18 mouse cellular contexts compared by ENCODE assay signal in genomic region chr5:130110632-130111464, GRCm38 (mm10). TPM values are rescaled to one million over a fixed set of nuclear protein-coding genes. Genes with fewer than 3 reads are reported as not detected.
DNase-seq lines count a peak whose midpoint lies in the region; ATAC-seq and TF ChIP-seq lines count a peak whose summit lies in the region.
"Had no signal": no experiment of that assay in that cellular context is flagged by ENCODE, and none has a peak within 500 bp of the region (broad histone marks: within the 10 kb centered on the region; RNA-seq: fewer than 3 reads in every experiment).

No protein-coding gene starts in this region.

- H3K36me3 ChIP-seq in kidney, postnatal 0 days (ENCODE audit: insufficient read depth, low read length), result peaks cover 5% of the 10 kb centered on the region
- H3K36me3 ChIP-seq in kidney, embryonic 14.5 days (ENCODE audit: control insufficient read depth, insufficient read depth, low read length), result peaks cover 12% of the 10 kb centered on the region
- peaks cover 39% of the 10 kb centered on the region for H3K36me3 ChIP-seq in limb, embryonic 13.5 days

- no peak overlapping the region for H3K9ac ChIP-seq in kidney, postnatal 0 days (ENCODE audit: low read depth, low read length)
- no peak overlapping the region for H3K9ac ChIP-seq in kidney, embryonic 14.5 days (ENCODE audit: low read depth, low read length)
- no peak overlapping the region for H3K9ac ChIP-seq in limb, embryonic 13.5 days
- H3K9ac ChIP-seq: forebrain, postnatal 0 days; liver, embryonic 12.5 days; lung, embryonic 14.5 days had no signal

- peak; percentile 27 for DNase-seq in adrenal gland, postnatal 14 days
- DNase-seq in adrenal gland, adult 18-20 months (ENCODE audit: low spot score in 2 of 2), result no peak
- peak; percentile 71 for DNase-seq in kidney, postnatal 0 days (ENCODE audit: low spot score)
- DNase-seq in ZHBTc4 (ENCODE audit: low read depth, low spot score), result peak; percentile 30
- DNase-seq in ovary, postnatal 10 days (ENCODE audit: low spot score), result no peak
- no peak for DNase-seq in lung, postnatal 36 days
- DNase-seq: cerebellum, adult 8-10 months; forebrain, postnatal 0 days; gastrocnemius, postnatal 10 days; lung, embryonic 14.5 days; right cerebral cortex, postnatal 4 days; thymus, adult 2 months had no signal

- H3K27me3 ChIP-seq in kidney, postnatal 0 days (ENCODE audit: insufficient read depth, low read length), result no peaks in the 10 kb centered on the region
- no peaks in the 10 kb centered on the region for H3K27me3 ChIP-seq in kidney, embryonic 14.5 days (ENCODE audit: control insufficient read depth, insufficient read depth, low read length)
- no peaks in the 10 kb centered on the region for H3K27me3 ChIP-seq in limb, embryonic 13.5 days
- H3K27me3 ChIP-seq: CH12.LX; liver, embryonic 12.5 days had no signal

- H3K27ac ChIP-seq in kidney, postnatal 0 days, result peak overlapping the region; percentile 52; the same call in 1 of the 2 replicates
- no peak overlapping the region for H3K27ac ChIP-seq in kidney, embryonic 14.5 days (ENCODE audit: low read depth, low read length)
- peak overlapping the region; percentile 77 for H3K27ac ChIP-seq in limb, embryonic 13.5 days
- H3K27ac ChIP-seq: liver, embryonic 12.5 days; macrophage had no signal

- ATAC-seq in kidney, postnatal 0 days (replicated peaks; ENCODE audit: low FRiP score, low read depth), result 0 out of 2 replicates have a peak, but pooled peaks have one; percentile 43
- ATAC-seq in kidney, embryonic 14.5 days (ENCODE audit: low FRiP score, low TSS enrichment), result no peak
- peak; percentile 81 for ATAC-seq in limb, embryonic 13.5 days (ENCODE audit: low FRiP score, low read depth)
- ATAC-seq: forebrain, postnatal 0 days; liver, embryonic 12.5 days had no signal

- 63% methylated on average over 12 of the region's 12 CpGs for WGBS in kidney, postnatal 0 days
- WGBS in kidney, embryonic 14.5 days, result 77% methylated on average over 12 of the region's 12 CpGs
- 49% methylated on average over 12 of the region's 12 CpGs for WGBS in limb, embryonic 13.5 days

- H3K4me3 ChIP-seq in kidney, postnatal 0 days (replicated peaks; ENCODE audit: low read depth, low read length), result no peak overlapping the region
- no peak overlapping the region for H3K4me3 ChIP-seq in kidney, embryonic 14.5 days (ENCODE audit: low read length)
- no peak overlapping the region for H3K4me3 ChIP-seq in limb, embryonic 13.5 days
- H3K4me3 ChIP-seq: liver, embryonic 12.5 days had no signal

- TF ChIP-seq CTCF in kidney, postnatal 0 days (IDR thresholded peaks at IDR 0.05; ENCODE audit: low read depth), result no peak

- no peaks in the 10 kb centered on the region for H3K4me1 ChIP-seq in kidney, postnatal 0 days (replicated peaks; ENCODE audit: insufficient read depth, low read length)
- no peaks in the 10 kb centered on the region for H3K4me1 ChIP-seq in kidney, embryonic 14.5 days (ENCODE audit: control insufficient read depth, insufficient read depth, low read length)
- peaks cover 22% of the 10 kb centered on the region for H3K4me1 ChIP-seq in limb, embryonic 13.5 days
- H3K4me1 ChIP-seq: liver, embryonic 12.5 days had no signal

- H3K4me2 ChIP-seq in kidney, postnatal 0 days (ENCODE audit: low read length), result no peak overlapping the region
- no peak overlapping the region for H3K4me2 ChIP-seq in kidney, embryonic 14.5 days (replicated peaks; ENCODE audit: low read depth, low read length)
- no peak overlapping the region for H3K4me2 ChIP-seq in limb, embryonic 13.5 days (replicated peaks)
- H3K4me2 ChIP-seq: liver, embryonic 12.5 days; lung, embryonic 14.5 days; midbrain, embryonic 11.5 days had no signal

- no peaks in the 10 kb centered on the region for H3K9me3 ChIP-seq in kidney, postnatal 0 days (replicated peaks; ENCODE audit: low read length)
- no peaks in the 10 kb centered on the region for H3K9me3 ChIP-seq in kidney, embryonic 14.5 days (ENCODE audit: control insufficient read depth, low read length)
- H3K9me3 ChIP-seq in limb, embryonic 13.5 days, result no peaks in the 10 kb centered on the region
- H3K9me3 ChIP-seq: liver, embryonic 12.5 days had no signal

RNA-seq across cellular contexts. Expression of gene Kctd7, which starts 33.8 kb away (rescaled TPM):
- 8.7 and 10.0 TPM in 2 replicates for total RNA-seq in adrenal gland, postnatal 14 days (2021)
- 10 to 100 TPM in 1 of 2 experiments, 1 to 10 TPM in 1; 9.7 to 10.3 TPM for total RNA-seq in adrenal gland, adult 18-20 months (2021)
- polyA plus RNA-seq in kidney, postnatal 0 days (2015; fragmentation: Nextera tagmentation; extraction: Ambion mirVana), result 4.0 and 4.2 TPM in 2 replicates
- 2.2 and 4.3 TPM in 2 replicates for polyA plus RNA-seq in kidney, embryonic 14.5 days (2014; fragmentation: Nextera tagmentation; extraction: Ambion mirVana)
- 6.7 and 7.0 TPM in 2 replicates for polyA plus RNA-seq in limb, embryonic 13.5 days (2015; fragmentation: Nextera tagmentation; extraction: Ambion mirVana)

RNA-seq across cellular contexts. Expression of gene Tpst1, which starts 37.7 kb away (rescaled TPM):
- 32.5 and 35.5 TPM in 2 replicates for total RNA-seq in adrenal gland, postnatal 14 days (2021)
- 10 to 100 TPM; 27.2 to 28.8 TPM for total RNA-seq in adrenal gland, adult 18-20 months (2021)
- 63.9 and 66.5 TPM in 2 replicates for polyA plus RNA-seq in kidney, postnatal 0 days (2015; fragmentation: Nextera tagmentation; extraction: Ambion mirVana)
- polyA plus RNA-seq in kidney, embryonic 14.5 days (2014; fragmentation: Nextera tagmentation; extraction: Ambion mirVana), result 61.8 and 70.7 TPM in 2 replicates
- 99.2 and 104 TPM in 2 replicates for polyA plus RNA-seq in limb, embryonic 13.5 days (2015; fragmentation: Nextera tagmentation; extraction: Ambion mirVana)

Comparison
In these comparisons a context has a peak if more than half of its experiments do, and no peak if none do; other contexts are left out.
1. DNase-seq: peak in adrenal gland, postnatal 14 days (single experiment), kidney, postnatal 0 days (single experiment) and ZHBTc4 (single experiment); none in adrenal gland, adult 18-20 months (0 of 2), ovary, postnatal 10 days (single experiment) and lung, postnatal 36 days (single experiment).